7 mouse cellular contexts compared by ENCODE assay signal in the genomic region with DNA sequence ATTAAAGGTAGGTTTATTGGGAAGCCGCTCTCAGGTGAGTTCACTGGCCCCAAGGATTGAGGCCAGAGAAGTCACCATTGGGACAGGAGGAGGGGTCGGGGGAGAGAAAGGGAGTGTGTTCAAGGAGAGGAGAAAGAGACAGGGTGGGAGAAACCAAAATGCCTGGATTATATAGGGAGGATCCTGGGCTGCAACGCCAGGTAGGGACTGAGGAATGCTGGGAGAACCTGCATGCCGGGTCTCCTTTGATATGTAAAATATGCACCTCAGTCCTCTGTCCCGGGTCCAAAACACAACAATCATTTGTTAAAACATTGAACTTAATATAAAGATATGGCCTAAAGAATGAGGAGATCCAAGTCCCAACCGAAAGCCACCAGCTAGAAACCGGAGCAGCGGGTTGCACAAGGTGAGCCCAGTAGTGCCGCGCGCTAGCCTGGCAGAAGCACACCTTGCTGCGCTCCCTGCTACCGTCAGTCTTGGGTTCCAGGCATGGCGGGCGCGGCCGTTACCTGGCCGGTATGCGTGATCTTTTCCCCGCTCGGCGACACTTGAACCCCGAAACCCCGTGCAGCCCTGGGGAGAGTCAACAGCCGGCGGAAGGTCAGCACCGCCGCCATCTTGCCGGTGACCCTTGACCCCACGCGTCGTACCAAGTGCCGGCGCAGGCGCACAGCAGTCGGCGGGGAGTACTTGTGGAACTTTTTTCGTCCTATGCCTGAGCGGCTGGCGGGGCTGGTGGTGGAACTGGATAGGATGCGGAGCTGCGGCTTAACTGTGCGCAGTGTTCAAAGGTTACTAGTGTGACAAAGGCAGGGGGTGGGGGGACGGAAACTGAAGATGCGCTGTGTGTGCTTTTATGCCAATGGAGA. TPM values are rescaled to one million over a fixed set of nuclear protein-coding genes. Genes with fewer than 3 reads are reported as not detected.
DNase-seq lines count a peak whose midpoint lies in the region; ATAC-seq and TF ChIP-seq lines count a peak whose summit lies in the region.

A gene (plus strand): TSS at position 687 of the 872 bp plus-strand sequence.
A gene (minus strand): TSS at position 716 of the 872 bp plus-strand sequence.

- under 1% methylated on average over 45 of the region's 45 CpGs for WGBS in intestine, postnatal 0 days
- 1% methylated on average over 45 of the region's 45 CpGs for WGBS in midbrain, embryonic 12.5 days
- WGBS in small intestine, adult 2 months, result 1% methylated on average over 45 of the region's 45 CpGs

- peak; percentile 91 for ATAC-seq in intestine, postnatal 0 days
- peak; percentile 81 for ATAC-seq in midbrain, embryonic 12.5 days (ENCODE audit: low FRiP score, low read depth)

- H3K27ac ChIP-seq in intestine, postnatal 0 days (ENCODE audit: low read depth, low read length), result peak within 1 kb of the TSS; percentile 81
- H3K27ac ChIP-seq in midbrain, embryonic 12.5 days (replicated peaks), result peak within 1 kb of the TSS; percentile 46
- H3K27ac ChIP-seq in small intestine, adult 2 months (ENCODE audit: insufficient read depth, low read depth, low read length), result peak within 1 kb of the TSS; percentile 81

- peak within 1 kb of the TSS; percentile 90 for H3K4me3 ChIP-seq in intestine, postnatal 0 days (ENCODE audit: low read depth, low read length)
- H3K4me3 ChIP-seq in midbrain, embryonic 12.5 days, result peak within 1 kb of the TSS; percentile 70
- peak within 1 kb of the TSS; percentile 91 for H3K4me3 ChIP-seq in small intestine, adult 2 months (ENCODE audit: low read depth, low read length)

- peaks cover 4% of the 10 kb centered on the region; the same call in 1 of the 2 replicates for H3K4me1 ChIP-seq in intestine, postnatal 0 days (replicated peaks; ENCODE audit: control insufficient read depth, insufficient read depth, low read length)
- peaks cover 19% of the 10 kb centered on the region for H3K4me1 ChIP-seq in midbrain, embryonic 12.5 days
- peaks cover 8% of the 10 kb centered on the region; the same call in 1 of the 2 replicates for H3K4me1 ChIP-seq in small intestine, adult 2 months (ENCODE audit: control insufficient read depth, insufficient read depth, insufficient read length, low read length)

- H3K9ac ChIP-seq in intestine, postnatal 0 days (ENCODE audit: low read depth, low read length), result peak within 1 kb of the TSS; percentile 73
- peak within 1 kb of the TSS; percentile 72 for H3K9ac ChIP-seq in midbrain, embryonic 12.5 days (replicated peaks)

- no peaks in the 10 kb centered on the region for H3K9me3 ChIP-seq in intestine, postnatal 0 days (ENCODE audit: control insufficient read depth)
- H3K9me3 ChIP-seq in midbrain, embryonic 12.5 days, result no peaks in the 10 kb centered on the region

- H3K27me3 ChIP-seq in intestine, postnatal 0 days (replicated peaks; ENCODE audit: control insufficient read depth, insufficient read depth, low read length), result no peaks in the 10 kb centered on the region
- H3K27me3 ChIP-seq in midbrain, embryonic 12.5 days, result no peaks in the 10 kb centered on the region
- no peaks in the 10 kb centered on the region for H3K27me3 ChIP-seq in small intestine, adult 2 months (ENCODE audit: control insufficient read depth, insufficient read depth, low read length)

- intact Hi-C loops in left cerebral cortex, postnatal 4 days (cut with DNase I), result no loop called here

- peak; percentile 87 for TF ChIP-seq POLR2A in small intestine, adult 2 months (IDR thresholded peaks at IDR 0.05; ENCODE audit: low read depth, low read length)

- H3K4me2 ChIP-seq in intestine, postnatal 0 days (replicated peaks; ENCODE audit: low read depth), result peak within 1 kb of the TSS; percentile 78
- peak within 1 kb of the TSS; percentile 70 for H3K4me2 ChIP-seq in midbrain, embryonic 12.5 days (replicated peaks)

- H3K36me3 ChIP-seq in intestine, postnatal 0 days (ENCODE audit: control insufficient read depth, insufficient read depth), result peaks cover 25% of the 10 kb centered on the region
- H3K36me3 ChIP-seq in midbrain, embryonic 12.5 days, result peaks cover 31% of the 10 kb centered on the region
- H3K36me3 ChIP-seq in small intestine, adult 2 months (ENCODE audit: control insufficient read depth, insufficient read depth, low read length), result peaks cover 18% of the 10 kb centered on the region

- peak; percentile 95 for DNase-seq in adrenal gland, adult 2 months
- peak; percentile 80 for DNase-seq in embryo, embryonic 11.5 days (ENCODE audit: low read depth, low spot score)
- peak; percentile 86 to 92 for DNase-seq in gastrocnemius, postnatal 4 days (ENCODE audit: low spot score in 2 of 2)
- peak; percentile 93 for DNase-seq in left cerebral cortex, postnatal 4 days

- no peak for TF ChIP-seq CTCF in intestine, postnatal 0 days (IDR thresholded peaks at IDR 0.05; ENCODE audit: low read depth)
- no peak for TF ChIP-seq CTCF in small intestine, adult 2 months (IDR thresholded peaks at IDR 0.05; ENCODE audit: extremely low read depth, insufficient read length, insufficient replicate concordance, low read depth, low read length)

RNA-seq across cellular contexts. Expression of the first gene that starts in this region (rescaled TPM):
- 10 to 100 TPM; 54.1 to 77.7 TPM for total RNA-seq in adrenal gland, adult 2 months (2021)
- 209 and 212 TPM in 2 replicates for polyA plus RNA-seq in adrenal gland, adult 2 months (2012; rRNA removed)
- 10 to 100 TPM; 31.9 to 34.4 TPM for total RNA-seq in gastrocnemius, postnatal 4 days (2021)
- 117 and 118 TPM in 2 replicates for polyA plus RNA-seq in intestine, postnatal 0 days (2015; fragmentation: Nextera tagmentation; extraction: Ambion mirVana)
- 10 to 100 TPM; 26.7 to 31.2 TPM for total RNA-seq in left cerebral cortex, postnatal 4 days (2021)
- polyA plus RNA-seq in midbrain, embryonic 12.5 days (2016; fragmentation: Nextera tagmentation; extraction: Ambion mirVana), result 106 and 112 TPM in 2 replicates
- polyA plus RNA-seq in small intestine, adult 2 months (2012; rRNA removed), result 80.4 and 89.9 TPM in 2 replicates

RNA-seq across cellular contexts. Expression of the second gene that starts in this region (rescaled TPM):
- total RNA-seq in adrenal gland, adult 2 months (2021), result 100 to 1,000 TPM; 247 to 296 TPM
- 17.4 and 19.1 TPM in 2 replicates for polyA plus RNA-seq in adrenal gland, adult 2 months (2012; rRNA removed)
- total RNA-seq in gastrocnemius, postnatal 4 days (2021), result 100 to 1,000 TPM; 246 TPM
- polyA plus RNA-seq in intestine, postnatal 0 days (2015; fragmentation: Nextera tagmentation; extraction: Ambion mirVana), result 555 and 577 TPM in 2 replicates
- total RNA-seq in left cerebral cortex, postnatal 4 days (2021), result 100 to 1,000 TPM; 126 to 131 TPM
- 305 and 313 TPM in 2 replicates for polyA plus RNA-seq in midbrain, embryonic 12.5 days (2016; fragmentation: Nextera tagmentation; extraction: Ambion mirVana)
- 34.5 and 57.4 TPM in 2 replicates for polyA plus RNA-seq in small intestine, adult 2 months (2012; rRNA removed)

Comparison
In these comparisons a context has a peak if more than half of its experiments do, and no peak if none do; other contexts are left out.
1. Peak in every context shown above with its lines: DNase-seq, ATAC-seq, H3K4me3 ChIP-seq and H3K27ac ChIP-seq.